Mouse (Mus musculus): ENCODE data around the gene Calhm3. TPM values are rescaled to one million over a fixed set of nuclear protein-coding genes. Genes with fewer than 3 reads are reported as not detected.
A peak's percentile ranks its signal among the peaks of the same experiment; 100 is the strongest.
"Not testable (repeated sequence)": the region's sequence is repeated elsewhere in the genome, so short reads cannot be mapped to it uniquely, and the experiment has no call there.

Gene Calhm3
- polyA plus RNA-seq, 1 experiment from 2014 or later, result not detected

GRCm38 (mm10) chr19:47163176-47163744, 5.7 kb upstream of the Calhm3 start:
- Histone ChIP-seq H3K9ac (no peak overlapping the region), H3K4me2 (replicated peaks) (no peak overlapping the region), H3K27ac (no peak overlapping the region), H3K9me3 (no peaks in the 10 kb centered on the region), H3K4me1 (no peaks in the 10 kb centered on the region), H3K4me3 (no peak overlapping the region), H3K36me3 (no peaks in the 10 kb centered on the region), H3K27me3 (no peaks in the 10 kb centered on the region; the same call in 1 of the 2 replicates)
- 88% methylated on average over 6 of the region's 6 CpGs for WGBS
- no peak for ATAC-seq (ENCODE audit: insufficient number of reproducible peaks, insufficient read depth, low FRiP score, low TSS enrichment)

DNA sequence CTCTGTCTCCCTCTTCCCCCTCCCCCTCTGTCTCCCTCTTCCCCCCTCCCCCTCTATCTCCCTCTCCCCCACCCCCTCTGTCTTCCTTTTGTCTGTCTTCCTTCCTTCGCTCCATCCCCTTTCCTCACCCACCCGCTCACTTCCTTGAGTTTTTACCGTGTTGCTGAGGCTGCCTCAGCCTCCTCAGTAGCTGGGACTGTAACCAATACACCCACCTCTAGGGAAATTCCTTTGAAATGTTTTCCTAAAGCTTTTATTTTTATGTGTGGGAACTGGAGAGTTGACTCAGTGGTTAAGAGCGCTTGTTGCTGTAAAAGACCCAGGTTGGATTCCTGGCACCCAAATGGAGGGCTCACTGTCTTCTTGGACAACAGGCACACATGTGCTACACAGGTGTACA, 4.1 kb upstream of the Calhm3 start:
- H3K36me3 ChIP-seq, result no peaks in the 10 kb centered on the region
- H3K4me3 ChIP-seq, result no peak overlapping the region
- H3K4me2 ChIP-seq (replicated peaks), result no peak overlapping the region
- no peak overlapping the region for H3K27ac ChIP-seq
- WGBS, result 65% methylated on average over 4 of the region's 4 CpGs
- H3K27me3 ChIP-seq, result no peaks in the 10 kb centered on the region
- H3K4me1 ChIP-seq, result no peaks in the 10 kb centered on the region
- ATAC-seq (ENCODE audit: insufficient number of reproducible peaks, insufficient read depth, low FRiP score, low TSS enrichment), result no peak
- no peak overlapping the region for H3K9ac ChIP-seq
- no peaks in the 10 kb centered on the region for H3K9me3 ChIP-seq

DNA sequence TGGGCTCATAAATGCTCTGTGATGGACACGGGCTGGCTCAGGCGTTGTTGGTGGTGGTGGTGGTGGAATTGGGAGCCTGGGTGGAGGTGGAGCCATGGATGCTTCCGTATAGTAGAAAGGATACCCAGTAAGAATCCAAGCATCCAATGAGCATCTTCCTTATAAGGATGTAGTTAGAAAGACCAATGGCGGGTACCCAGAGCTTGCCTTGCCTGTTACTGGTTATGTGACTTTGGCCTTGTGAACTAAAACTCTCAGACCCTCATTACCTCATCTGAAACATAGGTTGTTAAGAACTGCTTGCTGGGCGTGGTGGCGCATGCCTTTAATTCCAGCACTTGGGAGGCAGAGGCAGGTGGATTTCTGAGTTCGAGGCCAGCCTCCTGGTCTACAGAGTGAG, 3.8 kb downstream of the Calhm3 start:
- H3K27me3 ChIP-seq, result no peaks in the 10 kb centered on the region
- H3K4me2 ChIP-seq (replicated peaks), result no peak overlapping the region
- no peak overlapping the region for H3K9ac ChIP-seq
- H3K27ac ChIP-seq, result no peak overlapping the region
- WGBS, result 88% methylated on average over 7 of the region's 7 CpGs
- ATAC-seq (ENCODE audit: insufficient number of reproducible peaks, insufficient read depth, low FRiP score, low TSS enrichment), result no peak
- no peaks in the 10 kb centered on the region for H3K9me3 ChIP-seq
- no peaks in the 10 kb centered on the region for H3K36me3 ChIP-seq
- 0 out of 2 replicates have a peak, but pooled peaks cover 4% of the 10 kb centered on the region for H3K4me1 ChIP-seq
- H3K4me3 ChIP-seq, result no peak overlapping the region

GRCm38 (mm10) chr19:47152062-47152369, 5.5 kb downstream of the Calhm3 start:
- 62% methylated on average over 12 of the region's 12 CpGs for WGBS

GRCm38 (mm10) chr19:47151332-47152061, 6.1 kb downstream of the Calhm3 start:
- 24% methylated on average over 32 of the region's 32 CpGs for WGBS
- Histone ChIP-seq H3K36me3 (no peaks in the 10 kb centered on the region), H3K27ac (no peak overlapping the region), H3K9me3 (no peaks in the 10 kb centered on the region), H3K4me3 (peak overlapping the region; percentile 27), H3K9ac (peak overlapping the region; percentile 33; the same call in 1 of the 2 replicates), H3K4me2 (replicated peaks) (peak overlapping the region; percentile 53), H3K4me1 (0 out of 2 replicates have a peak, but pooled peaks cover 4% of the 10 kb centered on the region), H3K27me3 (0 out of 2 replicates have a peak, but pooled peaks cover 3% of the 10 kb centered on the region)
- ATAC-seq (ENCODE audit: insufficient number of reproducible peaks, insufficient read depth, low FRiP score, low TSS enrichment), result no peak

More at GRCm38 (mm10) chr19:47152062-47152369, 5.5 kb downstream of the Calhm3 start:
- Histone ChIP-seq H3K4me3 (peak overlapping the region; percentile 27), H3K4me1 (0 out of 2 replicates have a peak, but pooled peaks cover 4% of the 10 kb centered on the region), H3K4me2 (replicated peaks) (peak overlapping the region; percentile 53), H3K27me3 (no peaks in the 10 kb centered on the region), H3K9me3 (no peaks in the 10 kb centered on the region), H3K36me3 (no peaks in the 10 kb centered on the region), H3K9ac (0 out of 2 replicates have a peak overlapping the region, but pooled peaks have one; percentile 33), H3K27ac (no peak overlapping the region)
- ATAC-seq (ENCODE audit: insufficient number of reproducible peaks, insufficient read depth, low FRiP score, low TSS enrichment), result no peak

- H3K4me3 ChIP-seq, result no peak overlapping the region
- no peak overlapping the region for H3K4me2 ChIP-seq (replicated peaks)
- 0 out of 2 replicates have a peak, but pooled peaks cover 3% of the 10 kb centered on the region for H3K27me3 ChIP-seq
- H3K27ac ChIP-seq, result no peak overlapping the region
- H3K36me3 ChIP-seq, result no peaks in the 10 kb centered on the region
- no peaks in the 10 kb centered on the region for H3K9me3 ChIP-seq
- H3K4me1 ChIP-seq, result 0 out of 2 replicates have a peak, but pooled peaks cover 4% of the 10 kb centered on the region
- no peak for ATAC-seq (ENCODE audit: insufficient number of reproducible peaks, insufficient read depth, low FRiP score, low TSS enrichment)
- 26% methylated on average over 4 of the region's 4 CpGs for WGBS
- no peak overlapping the region for H3K9ac ChIP-seq
Observed at GRCm38 (mm10) chr19:47149854-47150253, 7.7 kb downstream of the Calhm3 start.

DNA sequence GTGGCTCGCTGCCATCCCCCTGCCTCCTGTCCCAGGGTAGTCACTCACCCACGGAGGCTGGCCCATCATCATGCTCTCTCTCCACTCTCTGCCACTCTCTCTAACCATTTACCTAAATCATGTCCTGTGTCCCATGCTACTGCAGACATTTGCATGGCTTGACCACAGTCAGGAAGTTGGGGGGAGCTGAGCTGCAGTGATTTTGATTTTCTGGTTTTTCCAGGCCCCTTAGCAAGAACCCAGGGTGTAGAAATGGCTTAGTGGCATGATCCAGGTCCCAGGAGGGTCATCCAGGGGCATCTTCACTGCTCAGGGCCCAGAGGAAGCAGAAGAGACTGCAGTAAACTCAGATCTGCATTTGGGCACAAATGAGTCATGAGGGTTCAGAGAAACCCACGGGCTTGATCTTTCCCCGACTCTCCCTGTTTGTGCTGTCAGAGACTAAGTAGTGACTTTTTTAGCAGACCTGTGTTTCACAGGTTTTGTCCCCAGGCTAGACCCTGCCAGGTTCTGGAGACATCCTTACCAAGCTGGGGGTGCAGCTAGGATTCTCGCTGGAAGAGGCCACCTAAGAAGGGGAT, 9.2 kb downstream of the Calhm3 start:
- no peak overlapping the region for H3K9ac ChIP-seq
- ATAC-seq (ENCODE audit: insufficient number of reproducible peaks, insufficient read depth, low FRiP score, low TSS enrichment), result no peak
- H3K4me1 ChIP-seq, result 0 out of 2 replicates have a peak, but pooled peaks cover 4% of the 10 kb centered on the region
- H3K4me3 ChIP-seq, result no peak overlapping the region
- H3K27me3 ChIP-seq, result 0 out of 2 replicates have a peak, but pooled peaks cover 3% of the 10 kb centered on the region
- no peak overlapping the region for H3K4me2 ChIP-seq (replicated peaks)
- H3K9me3 ChIP-seq, result no peaks in the 10 kb centered on the region
- H3K27ac ChIP-seq, result no peak overlapping the region
- no peaks in the 10 kb centered on the region for H3K36me3 ChIP-seq
- 75% methylated on average over 5 of the region's 5 CpGs for WGBS

- no peak within 1 kb of the TSS for H3K4me2 ChIP-seq (replicated peaks)
- H3K9ac ChIP-seq, result no peak within 1 kb of the TSS
- ATAC-seq (ENCODE audit: insufficient number of reproducible peaks, insufficient read depth, low FRiP score, low TSS enrichment), result no peak
- no peaks in the 10 kb centered on the region for H3K36me3 ChIP-seq
- H3K27ac ChIP-seq, result no peak within 1 kb of the TSS
- H3K4me1 ChIP-seq, result no peaks in the 10 kb centered on the region
- 88% methylated on average over 6 of the region's 6 CpGs for WGBS
- 0 out of 2 replicates have a peak, but pooled peaks cover 3% of the 10 kb centered on the region for H3K27me3 ChIP-seq
- H3K9me3 ChIP-seq, result no peaks in the 10 kb centered on the region
- no peak within 1 kb of the TSS for H3K4me3 ChIP-seq
Observed at GRCm38 (mm10) chr19:47144154-47144553, 13.4 kb downstream of the Calhm3 start, which contains the start of gene Calhm1. Gene Calhm1, minus strand, starts transcription at chr19:47144254.

GRCm38 (mm10) chr19:47142438-47142837, 15.1 kb downstream of the Calhm3 start:
- no peak overlapping the region for H3K4me3 ChIP-seq
- no peak for ATAC-seq (ENCODE audit: insufficient number of reproducible peaks, insufficient read depth, low FRiP score, low TSS enrichment)
- H3K4me2 ChIP-seq (replicated peaks), result no peak overlapping the region
- 0 out of 2 replicates have a peak, but pooled peaks cover 3% of the 10 kb centered on the region for H3K27me3 ChIP-seq
- H3K27ac ChIP-seq, result no peak overlapping the region
- no peaks in the 10 kb centered on the region for H3K9me3 ChIP-seq
- 81% methylated on average over 6 of the region's 6 CpGs for WGBS
- H3K9ac ChIP-seq, result no peak overlapping the region
- no peaks in the 10 kb centered on the region for H3K36me3 ChIP-seq
- peaks cover 15% of the 10 kb centered on the region for H3K4me1 ChIP-seq

- H3K27me3 ChIP-seq; H3K9me3 ChIP-seq; H3K9ac ChIP-seq; H3K27ac ChIP-seq; H3K36me3 ChIP-seq; ATAC-seq (ENCODE audit: insufficient number of reproducible peaks, insufficient read depth, low FRiP score, low TSS enrichment); H3K4me2 ChIP-seq (replicated peaks); H3K4me3 ChIP-seq: not testable (repeated sequence)
- H3K4me1 ChIP-seq, result peaks cover 28% of the 10 kb centered on the region
- 36% methylated on average over 7 of the region's 7 CpGs for WGBS
Observed at GRCm38 (mm10) chr19:47139611-47140010, 18.0 kb downstream of the Calhm3 start.

DNA sequence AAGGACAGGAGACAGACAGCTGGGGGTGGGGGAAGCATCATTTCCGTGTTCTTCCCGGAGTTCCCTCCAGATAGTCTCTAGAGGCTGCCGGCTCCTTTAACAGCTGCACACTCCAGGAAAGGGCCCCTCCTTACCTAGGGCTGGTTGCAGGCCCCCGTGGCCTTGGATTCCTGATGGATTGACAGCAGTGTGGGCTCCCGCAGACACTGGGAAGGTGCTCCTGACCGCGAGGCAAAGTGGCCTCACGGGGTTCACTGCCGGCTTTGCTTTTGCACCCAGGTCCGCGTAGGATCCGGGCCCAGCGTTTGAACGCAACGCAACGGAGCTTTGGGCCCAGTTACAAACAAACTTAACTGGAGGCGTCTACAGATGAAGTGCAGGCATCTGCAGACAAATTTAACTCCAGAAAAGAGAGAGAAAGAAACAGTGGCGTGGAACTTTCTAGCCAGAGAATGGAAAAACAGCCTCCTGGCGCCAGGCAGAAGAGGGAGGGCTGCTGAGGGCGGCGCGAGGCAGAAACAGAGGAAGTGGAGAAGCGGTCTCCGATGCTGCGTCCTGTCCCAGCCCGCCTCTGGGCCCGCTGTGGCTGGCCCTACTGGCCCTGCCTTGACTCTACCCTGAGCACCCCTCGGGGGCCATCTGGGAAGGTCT, 19.7 kb downstream of the Calhm3 start, which contains the start of gene Calhm2:
Calhm2 (minus strand) TSS at position 524 of the 651 bp plus-strand sequence.
- Histone ChIP-seq H3K36me3 (peaks cover 7% of the 10 kb centered on the region), H3K4me3 (peak within 1 kb of the TSS; percentile 37), H3K27me3 (no peaks in the 10 kb centered on the region), H3K4me2 (replicated peaks) (peak within 1 kb of the TSS; percentile 57), H3K9ac (peak within 1 kb of the TSS; percentile 62), H3K27ac (peak within 1 kb of the TSS; percentile 83), H3K4me1 (peaks cover 28% of the 10 kb centered on the region), H3K9me3 (no peaks in the 10 kb centered on the region)
- no peak for ATAC-seq (ENCODE audit: insufficient number of reproducible peaks, insufficient read depth, low FRiP score, low TSS enrichment)
- WGBS, result 4% methylated on average over 28 of the region's 28 CpGs

All from embryonic facial prominence, embryonic 12.5 days (tissue).